ENCODE assay signal across 32 mouse cellular contexts in the genomic region with DNA sequence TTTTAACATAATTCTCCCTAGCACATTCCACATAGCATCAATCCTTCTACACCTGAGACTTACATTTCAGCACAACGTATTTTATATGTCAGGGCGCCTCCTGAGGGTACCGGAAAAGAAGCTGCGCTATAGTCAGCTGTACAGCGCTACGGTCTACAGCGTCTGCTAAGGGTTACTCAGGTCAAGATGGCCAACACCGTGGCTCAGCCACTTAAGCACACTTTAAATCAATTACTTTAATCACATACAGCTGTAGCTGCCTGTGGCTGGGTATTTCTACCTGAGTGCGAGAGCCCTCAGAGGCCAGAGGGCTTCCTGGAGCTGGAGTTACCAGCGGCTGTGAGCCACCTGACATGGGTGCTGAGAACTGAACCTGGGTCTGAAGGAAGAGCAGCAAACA. TPM values are rescaled to one million over a fixed set of nuclear protein-coding genes. Genes with fewer than 3 reads are reported as not detected.
"Had no signal": no experiment of that assay in that cellular context is flagged by ENCODE, and none has a peak within 500 bp of the region (broad histone marks: within the 10 kb centered on the region; RNA-seq: fewer than 3 reads in every experiment).

No protein-coding gene starts in this region.

- DNase-seq: kidney, adult 2 months; kidney, postnatal 25 days; left cerebral cortex, postnatal 4 days; liver, embryonic 13.5 days; lung, adult 2 months; lung, postnatal 14 days; lung, postnatal 4 days; retina, postnatal 1 day; thymus, adult 18-20 months; thymus, postnatal 36 days had no signal

- H3K4me1 ChIP-seq: liver, embryonic 13.5 days; midbrain, embryonic 12.5 days; neural tube, embryonic 13.5 days had no signal

- H3K27ac ChIP-seq: kidney, postnatal 0 days; liver, embryonic 13.5 days; midbrain, embryonic 12.5 days; neural tube, embryonic 13.5 days had no signal

- H3K9me3 ChIP-seq: liver, embryonic 13.5 days; midbrain, embryonic 12.5 days; neural tube, embryonic 13.5 days had no signal

- H3K27me3 ChIP-seq: liver, embryonic 13.5 days; midbrain, embryonic 12.5 days; neural tube, embryonic 13.5 days had no signal

- H3K4me3 ChIP-seq: liver, embryonic 13.5 days; midbrain, embryonic 12.5 days; myocyte; neural tube, embryonic 13.5 days had no signal

RNA-seq across cellular contexts. Expression of a gene that starts 19.0 kb away (rescaled TPM):
- total RNA-seq: layer of hippocampus, postnatal 14 days; left cerebral cortex, adult 8-10 months; left cerebral cortex, postnatal 14 days; left cerebral cortex, postnatal 4 days; liver, adult 2 months; megakaryocyte progenitor cell, adult 5-6 weeks; megakaryocyte-erythroid progenitor cell, adult 5-6 weeks; monocyte, adult 5-6 weeks; neutrophil, adult 5-6 weeks had no signal
- polyA plus RNA-seq: kidney, adult 2 months; kidney, embryonic 14.5 days; kidney, postnatal 0 days; limb, embryonic 14.5 days; liver, adult 2 months; liver, embryonic 13.5 days; liver, embryonic 16.5 days; lung, adult 2 months; lung, embryonic 16.5 days; midbrain, embryonic 12.5 days; midbrain, embryonic 16.5 days; myocyte; small intestine, adult 2 months; spleen, adult 2 months; stomach, embryonic 16.5 days; testis, adult 2 months; urinary bladder, adult 2 months had no signal
